Mouse (Mus musculus): Measurements from ENCODE around the gene Emilin1.

DNA sequence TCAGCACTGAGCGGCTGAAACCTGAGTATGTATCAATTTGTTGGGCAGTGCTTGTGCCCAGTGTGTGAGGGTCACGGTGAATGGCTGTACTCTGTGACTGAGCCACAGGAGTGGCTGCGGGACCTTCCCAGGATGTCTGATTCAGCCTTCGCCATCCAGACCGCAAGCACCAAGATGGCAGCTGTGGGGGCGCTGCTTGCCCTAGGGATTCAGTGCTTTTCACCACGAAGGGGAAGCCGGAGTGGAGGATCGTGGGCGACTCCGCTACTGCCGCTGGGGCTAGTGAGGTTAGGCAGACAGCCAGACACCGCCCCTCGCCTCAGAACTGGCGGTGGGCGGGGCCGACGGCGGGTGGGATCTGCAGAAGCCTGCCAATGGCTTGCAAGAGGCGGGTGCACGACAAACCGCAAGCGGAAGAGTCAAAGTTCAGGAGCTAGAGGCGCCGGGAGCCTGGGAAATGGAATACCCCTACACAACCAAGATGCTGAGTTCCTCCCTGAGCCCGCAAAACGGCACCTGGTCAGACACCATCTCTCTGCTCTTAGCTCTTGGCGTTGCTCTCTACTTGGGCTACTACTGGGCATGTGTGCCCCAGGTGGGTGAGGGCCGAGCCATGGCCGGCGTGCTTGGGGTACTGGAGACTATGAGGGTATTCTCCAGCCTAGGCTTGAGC lies 36.6 kb downstream of the Emilin1 start:
- peak; percentile 7; the same call in 1 of the 2 replicates for TF ChIP-seq POLR2A (IDR thresholded peaks at IDR 0.05; ENCODE audit: low read depth, low read length)
- TF ChIP-seq CTCF (IDR thresholded peaks at IDR 0.05; ENCODE audit: extremely low read depth, insufficient read depth, insufficient read length, insufficient replicate concordance): no peak
